Mouse (Mus musculus) CH12.LX (cell line): ENCODE data around the gene Bmpr1a.

Experiments
- CHD1 ChIP-seq: IDR thresholded peaks from 2 replicates; pipeline ENCODE4 v1.6.1; 2012; ENCODE audit warnings: low read depth, low read length, improper control_type of control experiment, inconsistent platforms
- CTCF ChIP-seq, 2 experiments: IDR thresholded peaks in 1 of 2; conservative IDR thresholded peaks in 1 of 2; 2 replicates each; pipeline ENCODE4 v1.5.1; 2011 to 2012; ENCODE audit warnings: low read depth in 2 of 2, low read length in 2 of 2, improper control_type of control experiment in 1 of 2, inconsistent platforms in 1 of 2, mild to moderate bottlenecking in 1 of 2, moderate library complexity in 1 of 2
- ELF1 ChIP-seq: IDR thresholded peaks from 2 replicates; pipeline ENCODE4 v1.6.1; 2014; ENCODE audit warnings: low read depth, mild to moderate bottlenecking, inconsistent platforms, low read length, improper control_type of control experiment

- TF ChIP-seq CTCF (conservative IDR thresholded peaks at IDR 0.05 in 1 of 2, IDR thresholded peaks at IDR 0.05 in 1 of 2; ENCODE audit: low read depth in 2 of 2, low read length in 2 of 2): no peak
- no peak for TF ChIP-seq CHD1
- TF ChIP-seq ELF1: no peak
Measured at GRCm38 (mm10) chr14:34486169-34486568, 17.0 kb downstream of the Bmpr1a start.
